Mouse (Mus musculus) lung, adult 18-20 months (tissue): ENCODE measurements around the gene Aatk.
A peak's percentile ranks its signal among the peaks of the same experiment; 100 is the strongest.

Experiments used
- DNase-seq, 2 experiments: peaks; one replicate each; pipeline ENCODE4 v3.0.0; 2022; ENCODE audit warnings: mixed read lengths in 2 of 2

Aatk gene

GRCm38 (mm10) chr11:120051124-120051811 lies 4.3 kb upstream of the Aatk start:
- no peak for DNase-seq

GRCm38 (mm10) chr11:120049067-120049466 lies 2.1 kb upstream of the Aatk start:
- DNase-seq: no peak

GRCm38 (mm10) chr11:120048252-120048556 lies 1.2 kb upstream of the Aatk start:
- no peak for DNase-seq

GRCm38 (mm10) chr11:120047531-120048251 lies 724 bp upstream of the Aatk start:
- DNase-seq: no peak

- no peak for DNase-seq
Measured at GRCm38 (mm10) chr11:120045839-120046552, 971 bp downstream of the Aatk start.

GRCm38 (mm10) chr11:120045341-120045740 lies 1.6 kb downstream of the Aatk start:
- DNase-seq: no peak

GRCm38 (mm10) chr11:120042141-120042838 lies 4.7 kb downstream of the Aatk start:
- peak in 1 of 2 experiments; percentile 65 for DNase-seq

- DNase-seq: peak; percentile 88 to 93
Measured at GRCm38 (mm10) chr11:120041191-120042123, 5.5 kb downstream of the Aatk start.

- DNase-seq: peak; percentile 40 to 56
Measured at GRCm38 (mm10) chr11:120040440-120040839, 6.5 kb downstream of the Aatk start.

GRCm38 (mm10) chr11:120039581-120039980 lies 7.4 kb downstream of the Aatk start:
- DNase-seq: peak; percentile 57 to 78

- DNase-seq: no peak
Measured at GRCm38 (mm10) chr11:120034762-120035161, 12.2 kb downstream of the Aatk start.

GRCm38 (mm10) chr11:120034306-120034705 lies 12.7 kb downstream of the Aatk start:
- DNase-seq: no peak

- no peak for DNase-seq
Measured at GRCm38 (mm10) chr11:120033473-120033872, 13.5 kb downstream of the Aatk start.

- DNase-seq: no peak
Measured at GRCm38 (mm10) chr11:120032052-120032451, 14.9 kb downstream of the Aatk start.

- DNase-seq: peak; percentile 46 to 58
Measured at GRCm38 (mm10) chr11:120030145-120030901, 16.6 kb downstream of the Aatk start.

- no peak for DNase-seq
Measured at GRCm38 (mm10) chr11:120029431-120030144, 17.4 kb downstream of the Aatk start.

GRCm38 (mm10) chr11:120028319-120029092 lies 18.5 kb downstream of the Aatk start:
- no peak for DNase-seq

GRCm38 (mm10) chr11:120026941-120027340 lies 20.0 kb downstream of the Aatk start:
- no peak for DNase-seq

- DNase-seq: no peak
Measured at GRCm38 (mm10) chr11:120022841-120023240, 24.1 kb downstream of the Aatk start.

GRCm38 (mm10) chr11:120022216-120022615 lies 24.8 kb downstream of the Aatk start:
- DNase-seq: no peak
